Mouse (Mus musculus): ENCODE data around the gene Dnah3. TPM values are rescaled to one million over a fixed set of nuclear protein-coding genes. Genes with fewer than 3 reads are reported as not detected.
A peak's percentile ranks its signal among the peaks of the same experiment; 100 is the strongest.

Dnah3 gene
- total RNA-seq, 2 experiments from 2014 or later = 0.20 to 0.52 TPM

GRCm38 (mm10) chr7:119957421-119957820 lies 137.7 kb downstream of the Dnah3 start:
- DNase-seq (ENCODE audit: low spot score in 2 of 2) = no peak

- no peak for DNase-seq (ENCODE audit: low spot score in 2 of 2)
Measured at GRCm38 (mm10) chr7:119954047-119954446, 141.0 kb downstream of the Dnah3 start.

- no peak for DNase-seq (ENCODE audit: low spot score in 2 of 2)
Measured at GRCm38 (mm10) chr7:119941569-119941968, 153.5 kb downstream of the Dnah3 start.

- no peak for DNase-seq (ENCODE audit: low spot score in 2 of 2)
Measured at GRCm38 (mm10) chr7:119937036-119937435, 158.0 kb downstream of the Dnah3 start.

- no peak for DNase-seq (ENCODE audit: low spot score in 2 of 2)
Measured at GRCm38 (mm10) chr7:119936321-119936720, 158.8 kb downstream of the Dnah3 start.

- no peak for DNase-seq (ENCODE audit: low spot score in 2 of 2)
Measured at GRCm38 (mm10) chr7:119928783-119929440, 166.2 kb downstream of the Dnah3 start.

GRCm38 (mm10) chr7:119921054-119921453 lies 174.0 kb downstream of the Dnah3 start:
- DNase-seq (ENCODE audit: low spot score in 2 of 2) = no peak

GRCm38 (mm10) chr7:119920457-119920856 lies 174.6 kb downstream of the Dnah3 start:
- peak in 1 of 2 experiments; percentile 8 for DNase-seq (ENCODE audit: low spot score in 2 of 2)

- DNase-seq (ENCODE audit: low spot score in 2 of 2) = no peak
Measured at GRCm38 (mm10) chr7:119911727-119912126, 183.4 kb downstream of the Dnah3 start.

GRCm38 (mm10) chr7:119906523-119907215 lies 188.4 kb downstream of the Dnah3 start:
- DNase-seq (ENCODE audit: low spot score in 2 of 2) = no peak

- DNase-seq (ENCODE audit: low spot score in 2 of 2) = no peak
Measured at GRCm38 (mm10) chr7:119899386-119900057, 195.6 kb downstream of the Dnah3 start.

- DNase-seq (ENCODE audit: low spot score in 2 of 2) = no peak
Measured at GRCm38 (mm10) chr7:119898247-119898856, 196.7 kb downstream of the Dnah3 start.

- no peak for DNase-seq (ENCODE audit: low spot score in 2 of 2)
Measured at GRCm38 (mm10) chr7:119897521-119898109, 197.5 kb downstream of the Dnah3 start.

GRCm38 (mm10) chr7:119895639-119896512 lies 199.2 kb downstream of the Dnah3 start, which contains the start of the genes Lyrm1 and Dcun1d3:
Lyrm1 (plus strand) TSS chr7:119895861.
Dcun1d3 (minus strand) TSS chr7:119896298.
- DNase-seq (ENCODE audit: low spot score in 2 of 2) = peak; percentile 97 to 98

- peak in 1 of 2 experiments; percentile 24 for DNase-seq (ENCODE audit: low spot score in 2 of 2)
Measured at GRCm38 (mm10) chr7:119894818-119895544, 200.1 kb downstream of the Dnah3 start.

- DNase-seq (ENCODE audit: low spot score in 2 of 2) = no peak
Measured at GRCm38 (mm10) chr7:119892742-119893141, 202.3 kb downstream of the Dnah3 start.

GRCm38 (mm10) chr7:119892198-119892597 lies 202.9 kb downstream of the Dnah3 start:
- no peak for DNase-seq (ENCODE audit: low spot score in 2 of 2)

GRCm38 (mm10) chr7:119887887-119888286 lies 207.2 kb downstream of the Dnah3 start:
- no peak for DNase-seq (ENCODE audit: low spot score in 2 of 2)

GRCm38 (mm10) chr7:119881229-119881628 lies 213.9 kb downstream of the Dnah3 start:
- DNase-seq (ENCODE audit: low spot score in 2 of 2) = no peak

Measured in layer of hippocampus, adult 18-20 months (tissue).